Comparison of ENCODE assay signal across 8 mouse cellular contexts in genomic region chr7:79810611-79811506, GRCm38 (mm10). TPM values are rescaled to one million over a fixed set of nuclear protein-coding genes. Genes with fewer than 3 reads are reported as not detected.
A peak's percentile ranks its signal among the peaks of the same experiment; 100 is the strongest.
DNase-seq lines count a peak whose midpoint lies in the region; ATAC-seq and TF ChIP-seq lines count a peak whose summit lies in the region.

Gene Mesp2, plus strand, starts transcription at chr7:79810727.

- H3K27me3 ChIP-seq in hindbrain, embryonic 16.5 days (replicated peaks; ENCODE audit: control insufficient read depth, insufficient read depth, low read length), result no peaks in the 10 kb centered on the region

- H3K9me3 ChIP-seq in ES-E14 (ENCODE audit: control insufficient read depth, insufficient read depth, low read depth, low read length), result no peaks in the 10 kb centered on the region
- no peaks in the 10 kb centered on the region for H3K9me3 ChIP-seq in hindbrain, embryonic 16.5 days (ENCODE audit: control insufficient read depth, low read length)

- H3K4me2 ChIP-seq in hindbrain, embryonic 16.5 days (ENCODE audit: low read length), result peak within 1 kb of the TSS; percentile 67

- in situ Hi-C loops in ES-E14 (cut with MboI; ENCODE audit: low sequenced_read_pairs in 2 of 2, unreplicated experiment in 2 of 2), result no loop called here

- H3K4me1 ChIP-seq in ES-E14 (ENCODE audit: control insufficient read depth in 2 of 2, insufficient read depth in 2 of 2, low read length in 2 of 2, poor library complexity in 1 of 2), result peaks cover 0 to 2% of the 10 kb centered on the region in 2 experiments; a peak in 2 of 4 replicates
- no peaks in the 10 kb centered on the region; the same call in 1 of the 2 replicates for H3K4me1 ChIP-seq in hindbrain, embryonic 16.5 days (ENCODE audit: control insufficient read depth, insufficient read depth, low read depth, low read length)

- H3K36me3 ChIP-seq in ES-E14 (ENCODE audit: control insufficient read depth, insufficient read depth, low read length, poor library complexity, severe bottlenecking), result no peaks in the 10 kb centered on the region
- H3K36me3 ChIP-seq in hindbrain, embryonic 16.5 days (ENCODE audit: control insufficient read depth, insufficient read depth, low read length), result no peaks in the 10 kb centered on the region

- peak; percentile 79 for ATAC-seq in hindbrain, embryonic 16.5 days

- H3K27ac ChIP-seq in ES-E14 (ENCODE audit: insufficient read depth, low read depth, low read length, poor library complexity, severe bottlenecking), result no peak within 1 kb of the TSS
- H3K27ac ChIP-seq in hindbrain, embryonic 16.5 days (ENCODE audit: low read depth, low read length), result no peak within 1 kb of the TSS

- H3K9ac ChIP-seq in ES-E14 (ENCODE audit: insufficient read depth, low read depth, low read length, poor library complexity, severe bottlenecking), result peak within 1 kb of the TSS; percentile 55; the same call in 1 of the 2 replicates
- H3K9ac ChIP-seq in hindbrain, embryonic 16.5 days (ENCODE audit: low read depth, low read length), result peak within 1 kb of the TSS; percentile 68

- H3K4me3 ChIP-seq in ES-E14 (ENCODE audit: insufficient read depth in 1 of 2, low read depth in 1 of 2, low read length in 2 of 2, poor library complexity in 1 of 2, severe bottlenecking in 1 of 2), result peak within 1 kb of the TSS; percentile 52 to 58; a peak in 3 of 4 replicates
- H3K4me3 ChIP-seq in hindbrain, embryonic 16.5 days (ENCODE audit: low read length), result peak within 1 kb of the TSS; percentile 44

- peak; percentile 54 for DNase-seq in ES-E14 (ENCODE audit: low read depth, low spot score)
- DNase-seq in cerebellum, postnatal 14 days, result peak; percentile 82 to 83
- DNase-seq in gastrocnemius, adult 18-20 months (ENCODE audit: low spot score), result peak; percentile 41
- DNase-seq in left cerebral cortex, adult 18-20 months (ENCODE audit: low spot score in 2 of 2), result peak; percentile 64 to 71
- peak; percentile 64 for DNase-seq in lung, postnatal 25 days (ENCODE audit: low spot score)
- peak; percentile 37 for DNase-seq in retina, adult 2 months (ENCODE audit: low read depth, low spot score)
- peak; percentile 55 to 81 for DNase-seq in thymus, postnatal 10 days (ENCODE audit: low spot score in 2 of 2)

- WGBS in hindbrain, embryonic 16.5 days, result 21% methylated on average over 51 of the region's 71 CpGs

TF ChIP-seq in ES-E14, 5 proteins besides CTCF, POLR2A, EP300 and RAD21:
- TF ChIP-seq MAFK (IDR thresholded peaks at IDR 0.05; ENCODE audit: insufficient read depth, low read depth, low read length) (no peak), ZC3H11A (IDR thresholded peaks at IDR 0.05; ENCODE audit: borderline replicate concordance, low read depth, low read length) (no peak), HCFC1 (IDR thresholded peaks at IDR 0.05; ENCODE audit: borderline replicate concordance, insufficient read depth, low read length) (no peak), ZNF384 (IDR thresholded peaks at IDR 0.05; ENCODE audit: low read depth, low read length) (no peak), CHD2 (IDR thresholded peaks at IDR 0.05; ENCODE audit: low read depth, low read length) (no peak)

RNA-seq across cellular contexts. Expression of gene Mesp2, which starts in this region (rescaled TPM):
- total RNA-seq in ES-E14 (2012; rRNA removed), result 1.0 and 1.2 TPM in 2 replicates
- not detected for total RNA-seq in gastrocnemius, adult 18-20 months (2021)
- polyA plus RNA-seq in hindbrain, embryonic 16.5 days (2015; fragmentation: Nextera tagmentation; extraction: Ambion mirVana), result 1.5 and 1.7 TPM in 2 replicates
- 1 to 10 TPM; 1.6 to 2.0 TPM for total RNA-seq in left cerebral cortex, adult 18-20 months (2021)

Comparison
In these comparisons a context has a peak if more than half of its experiments do, and no peak if none do; other contexts are left out.
1. Peak in DNase-seq in gastrocnemius, adult 18-20 months; RNA of the gene not detected or under 1 TPM.